Mouse (Mus musculus) fat pad, adult 2 months (tissue): ENCODE data around the gene Iqca.

Experiments used
- DNase-seq: peaks from one replicate; pipeline ENCODE4 v3.0.0-alpha.2; 2011; ENCODE audit warnings: low read depth, low spot score; ENCODE audit errors: extremely low read depth

Gene Iqca

DNA sequence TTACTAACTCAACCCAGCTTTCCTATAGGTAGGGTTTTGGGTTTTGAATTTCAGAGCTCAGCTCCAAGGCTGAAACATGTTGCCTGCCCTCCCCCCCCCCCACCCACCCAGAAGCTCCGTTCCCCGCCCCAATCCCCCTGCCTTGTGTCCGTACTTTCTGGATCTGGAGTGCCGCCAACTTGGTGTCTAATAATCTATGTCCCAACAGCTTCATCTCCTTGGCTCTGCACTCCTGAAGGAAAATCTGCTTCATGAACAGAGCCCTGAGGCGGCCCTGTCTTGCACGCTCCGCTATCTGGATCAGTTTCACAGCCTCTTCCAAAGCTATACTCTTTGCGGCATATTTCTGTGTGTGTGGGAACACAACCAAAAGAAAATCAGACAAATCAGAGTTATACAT, 13.5 kb downstream of the Iqca start:
- DNase-seq = no peak

- no peak for DNase-seq
Observed at GRCm38 (mm10) chr1:90132402-90132801, 20.8 kb downstream of the Iqca start.

DNA sequence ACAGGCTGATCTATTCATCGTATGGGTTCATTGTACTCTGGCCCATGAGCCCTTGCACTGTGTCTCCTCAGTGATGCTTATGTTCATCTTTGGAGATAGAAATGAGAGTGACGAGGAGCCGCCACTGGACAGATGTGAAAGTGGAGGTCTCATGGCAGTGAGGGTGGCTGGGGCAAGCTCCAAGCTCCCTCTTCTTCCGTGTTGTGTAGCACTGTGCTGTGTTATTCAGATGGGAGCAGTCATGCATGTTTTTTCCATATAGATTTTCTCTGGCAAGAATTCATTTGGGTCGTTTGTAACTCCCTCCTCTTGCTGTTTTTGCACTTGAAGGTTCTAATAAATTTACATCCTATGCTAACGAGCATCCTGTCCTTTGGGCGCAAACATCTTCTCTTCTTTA, 21.2 kb downstream of the Iqca start:
- no peak for DNase-seq

DNA sequence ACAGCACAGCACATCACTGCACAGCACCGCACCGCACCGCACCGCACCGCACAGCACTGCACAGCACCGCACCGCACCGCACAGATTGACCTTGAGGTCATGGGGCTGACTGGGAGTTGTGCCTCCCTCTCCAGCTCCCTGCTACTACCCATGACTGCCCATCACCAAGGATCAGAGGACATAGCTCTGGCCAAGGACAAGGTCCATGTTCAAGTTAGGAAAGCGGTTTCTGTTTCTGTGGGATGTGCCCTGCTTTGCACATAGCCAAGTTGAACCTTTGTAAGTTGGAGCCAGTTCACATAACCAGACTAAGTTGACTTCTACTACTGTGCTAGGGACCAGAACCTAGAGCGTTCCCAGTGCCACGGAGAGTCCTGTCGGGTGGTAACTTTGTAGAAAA, 28.6 kb downstream of the Iqca start:
- no peak for DNase-seq

DNA sequence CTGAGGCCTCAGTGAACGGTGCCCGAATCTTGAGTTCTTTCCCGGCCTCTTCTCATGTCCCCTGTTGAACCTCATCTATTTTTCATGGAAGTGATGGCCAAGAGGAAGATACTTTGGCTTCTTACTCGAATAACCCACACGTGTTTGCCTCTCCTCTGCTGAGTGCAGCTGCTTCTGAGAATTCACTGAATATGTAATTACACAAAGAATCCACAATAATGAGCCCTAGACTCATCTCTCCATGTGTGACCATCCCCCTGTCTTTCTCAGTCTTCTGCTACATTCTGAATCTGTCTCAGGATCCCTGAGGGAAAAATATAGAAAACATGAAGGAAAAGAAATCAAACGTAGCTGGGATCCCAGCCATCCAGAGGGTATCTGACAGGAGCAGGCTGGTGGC, 32.5 kb downstream of the Iqca start:
- DNase-seq = no peak

- DNase-seq = no peak
Observed at GRCm38 (mm10) chr1:90119214-90119613, 34.0 kb downstream of the Iqca start.

DNA sequence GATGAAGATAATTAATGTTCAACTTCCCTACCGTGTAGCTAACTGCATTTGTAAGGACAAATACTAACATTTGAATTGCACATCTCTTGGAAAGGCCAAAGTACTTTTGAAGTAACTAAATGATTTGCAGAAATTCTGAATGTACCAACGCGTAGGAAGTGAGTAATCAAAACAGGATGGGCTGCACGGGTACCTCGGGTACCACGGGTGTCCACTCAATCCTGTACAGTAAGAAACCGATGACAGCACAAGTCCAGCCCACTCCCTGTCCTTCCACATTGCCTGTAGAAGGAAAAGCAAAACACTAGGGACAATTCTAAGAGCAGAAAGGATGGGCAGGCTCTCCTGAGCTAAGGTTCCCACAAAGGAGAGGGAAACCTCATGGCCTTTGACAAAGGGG, 36.0 kb downstream of the Iqca start:
- no peak for DNase-seq

DNA sequence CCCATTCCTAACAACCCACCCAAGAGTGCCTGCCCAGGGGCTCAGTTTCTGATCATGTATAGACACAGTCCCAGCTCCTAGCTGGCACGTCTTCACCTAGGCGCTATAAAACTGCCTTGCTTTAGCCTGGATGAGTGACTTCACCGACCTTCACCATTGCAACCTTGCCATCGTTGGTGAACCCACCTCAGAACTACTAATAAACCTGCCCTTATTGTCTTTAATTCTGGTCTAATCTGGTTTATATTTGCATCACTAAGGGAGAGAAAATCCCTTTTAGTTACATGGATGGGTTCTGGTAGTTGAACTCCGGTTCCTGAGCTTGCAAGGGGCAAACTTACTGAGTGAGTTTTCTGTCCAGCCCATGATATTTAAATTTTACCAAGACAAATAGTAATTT, 38.6 kb downstream of the Iqca start:
- DNase-seq = no peak

- DNase-seq = no peak
Observed at GRCm38 (mm10) chr1:90113655-90114244, 39.5 kb downstream of the Iqca start.

DNA sequence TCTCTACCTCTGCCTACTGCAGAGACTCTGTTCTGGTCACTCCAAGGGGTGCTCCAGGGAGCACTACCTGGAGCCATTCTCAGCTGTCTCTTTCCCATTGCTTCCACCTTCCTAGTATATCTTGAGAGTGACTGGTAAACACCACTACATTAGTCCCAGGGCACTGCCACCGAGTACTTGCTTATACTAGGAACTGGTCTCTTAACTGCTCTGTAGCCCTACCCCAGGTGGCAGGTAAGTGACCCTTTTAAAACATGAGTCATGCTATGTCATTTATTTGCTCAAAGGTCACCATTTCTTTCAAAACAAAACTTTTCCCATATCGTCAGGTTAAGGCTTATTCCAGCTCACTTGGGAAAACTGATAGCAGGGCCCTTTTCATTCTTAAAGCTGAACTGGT, 40.5 kb downstream of the Iqca start:
- no peak for DNase-seq

GRCm38 (mm10) chr1:90111198-90111839, 41.9 kb downstream of the Iqca start:
- DNase-seq = no peak

- no peak for DNase-seq
Observed at GRCm38 (mm10) chr1:90103896-90104487, 49.2 kb downstream of the Iqca start.

GRCm38 (mm10) chr1:90100360-90101232, 52.6 kb downstream of the Iqca start:
- no peak for DNase-seq

GRCm38 (mm10) chr1:90092816-90093493, 60.2 kb downstream of the Iqca start:
- no peak for DNase-seq

DNA sequence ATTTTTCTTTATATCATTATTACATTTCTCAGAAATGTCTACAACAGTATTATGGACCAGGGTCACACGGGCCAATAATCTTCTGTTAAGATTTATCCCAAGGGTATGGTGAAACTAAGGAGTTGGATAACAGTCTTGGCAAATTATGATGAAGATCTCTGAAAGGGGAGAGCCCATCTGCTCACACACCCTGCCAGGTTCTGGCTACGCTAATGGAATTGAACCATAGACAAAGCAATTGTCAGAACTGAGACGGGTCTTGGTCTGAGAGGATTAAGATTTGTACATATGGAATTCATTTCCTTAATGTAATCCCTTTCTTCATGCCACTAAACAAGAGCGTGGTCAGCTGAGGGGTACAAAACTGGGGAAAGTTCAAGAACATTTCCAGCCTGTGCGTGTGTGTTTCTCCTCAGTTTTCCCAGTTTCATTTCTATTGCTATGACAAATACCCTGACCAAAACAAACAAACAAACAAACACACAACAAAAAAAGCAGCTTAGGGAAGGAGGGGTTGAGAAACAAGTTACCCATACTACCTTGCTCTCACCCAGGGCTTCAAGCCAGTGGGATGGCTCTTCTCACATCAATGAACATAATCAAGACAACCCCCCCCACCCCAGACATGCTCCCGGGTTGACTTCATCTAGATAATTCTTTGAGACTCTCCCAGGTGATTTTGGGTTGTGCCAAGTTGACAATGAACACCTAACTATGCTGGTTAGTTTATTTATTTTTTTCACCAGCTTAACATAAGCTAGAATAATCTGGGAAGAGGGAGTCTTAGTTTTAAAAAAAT, 64.8 kb downstream of the Iqca start:
- no peak for DNase-seq

DNA sequence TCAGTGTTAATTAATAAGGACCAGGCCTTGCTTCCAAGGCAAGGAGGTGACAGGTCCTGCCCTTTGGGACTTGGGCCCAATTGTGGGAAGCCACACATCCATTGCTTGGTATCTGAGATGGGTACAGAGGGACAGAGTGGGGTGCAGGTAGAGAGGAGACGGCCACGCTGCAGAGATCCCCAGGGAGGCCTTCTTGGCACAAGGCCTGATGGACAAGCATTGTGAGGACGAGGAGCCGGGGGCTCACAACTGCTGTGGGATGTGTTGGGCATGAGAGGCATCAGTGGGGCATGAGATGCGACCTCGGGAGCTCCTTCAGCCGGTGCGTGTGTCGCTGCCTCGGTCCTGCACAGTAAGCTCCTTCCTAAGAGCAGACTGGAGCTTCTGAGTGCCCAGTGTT, 66.7 kb downstream of the Iqca start:
- no peak for DNase-seq

GRCm38 (mm10) chr1:90085526-90086157, 67.6 kb downstream of the Iqca start:
- no peak for DNase-seq

DNA sequence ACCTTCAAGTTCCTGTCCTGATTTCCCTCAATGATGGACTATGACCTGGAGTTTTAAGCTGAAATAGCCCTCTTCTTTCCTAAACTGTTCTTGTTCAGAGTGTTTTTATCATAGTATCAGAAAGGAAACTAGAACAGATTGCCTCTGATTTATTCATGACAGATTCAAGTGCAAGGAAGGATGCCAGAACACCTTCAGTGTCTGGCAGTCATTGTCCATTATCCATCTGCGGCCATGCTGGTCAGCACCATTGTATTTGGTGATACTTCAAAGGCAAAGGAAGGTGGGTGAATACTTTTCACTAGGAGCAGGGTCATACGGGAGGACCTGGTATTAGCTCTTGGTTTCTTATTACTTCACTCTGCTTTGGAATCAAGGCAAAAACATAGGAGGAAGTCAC, 76.9 kb downstream of the Iqca start:
- no peak for DNase-seq

GRCm38 (mm10) chr1:90074779-90075178, 78.4 kb downstream of the Iqca start:
- no peak for DNase-seq
